Mouse (Mus musculus): Measurements from ENCODE around the gene Fkbp9.

Gene Fkbp9

DNA sequence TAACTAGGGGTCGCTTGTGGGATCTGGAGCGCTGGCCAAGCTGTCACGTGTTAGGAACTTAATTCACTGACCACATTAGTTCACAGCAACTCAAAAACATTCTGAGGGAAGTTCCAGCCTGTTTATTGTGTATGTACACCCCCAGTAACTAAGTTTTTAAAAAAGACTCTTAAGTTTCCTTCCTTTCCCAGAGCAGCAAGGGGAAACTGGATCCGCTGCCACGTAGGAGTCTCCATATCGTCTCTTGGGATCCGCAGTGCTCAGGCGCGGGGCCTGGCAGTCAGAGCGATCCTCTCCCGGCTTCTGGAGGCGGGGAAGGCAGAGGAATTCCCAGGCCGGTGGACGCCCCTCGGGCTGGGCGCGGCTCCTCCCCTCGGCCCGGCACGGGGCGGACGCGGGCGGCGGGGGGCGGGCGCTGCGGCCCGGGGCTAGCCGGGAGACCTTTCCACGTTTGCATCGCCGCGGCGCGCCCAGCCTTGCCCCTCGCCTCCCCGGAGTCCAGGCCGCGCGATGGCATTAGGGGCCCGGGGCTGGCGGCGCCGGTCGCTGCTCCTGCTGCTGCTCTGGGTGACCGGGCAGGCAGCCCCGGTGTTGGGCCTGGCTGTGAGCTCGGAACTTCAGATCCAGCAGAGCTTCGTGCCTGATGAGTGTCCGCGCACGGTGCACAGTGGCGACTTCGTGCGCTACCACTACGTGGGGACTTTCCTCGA, at the start of gene Fkbp9:
Gene Fkbp9 (plus strand): TSS at position 363 of the 710 bp plus-strand sequence.
- DNase-seq (ENCODE audit: low spot score) = peak; percentile 73

DNA sequence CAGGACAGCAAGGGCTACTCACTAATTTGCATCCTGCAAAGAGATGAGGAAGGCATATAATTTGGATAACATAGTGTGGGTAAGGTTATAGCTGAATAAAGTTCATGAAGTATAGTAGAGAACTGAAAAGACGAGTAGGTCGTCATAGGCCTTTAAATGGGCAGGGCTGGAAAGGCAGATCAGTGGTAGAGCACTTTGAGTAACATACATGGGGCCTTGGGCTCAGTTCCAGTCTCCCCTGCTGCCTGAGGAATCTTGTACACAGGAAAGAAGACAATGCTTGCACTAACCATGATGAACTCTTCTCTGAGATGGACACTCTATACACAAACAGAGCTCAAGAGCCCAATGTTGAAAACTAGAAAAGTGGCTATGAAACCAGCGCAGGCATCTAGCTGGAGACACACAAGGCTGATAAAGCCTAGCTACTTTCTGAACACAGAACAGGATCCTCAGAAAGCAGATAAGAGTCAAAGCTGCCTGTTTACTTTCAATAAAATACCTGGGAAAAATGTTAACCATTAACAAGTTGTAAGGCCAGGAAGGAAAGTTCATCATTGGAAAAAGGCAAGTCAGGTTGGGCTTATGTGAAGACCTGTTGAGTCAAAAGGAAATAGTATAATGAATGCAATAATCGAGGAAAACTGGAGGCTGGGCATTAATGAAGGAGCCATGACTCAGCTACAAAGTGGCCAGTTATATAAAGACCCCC, 48.1 kb upstream of the Fkbp9 start:
- no peak for DNase-seq (ENCODE audit: low spot score)

DNA sequence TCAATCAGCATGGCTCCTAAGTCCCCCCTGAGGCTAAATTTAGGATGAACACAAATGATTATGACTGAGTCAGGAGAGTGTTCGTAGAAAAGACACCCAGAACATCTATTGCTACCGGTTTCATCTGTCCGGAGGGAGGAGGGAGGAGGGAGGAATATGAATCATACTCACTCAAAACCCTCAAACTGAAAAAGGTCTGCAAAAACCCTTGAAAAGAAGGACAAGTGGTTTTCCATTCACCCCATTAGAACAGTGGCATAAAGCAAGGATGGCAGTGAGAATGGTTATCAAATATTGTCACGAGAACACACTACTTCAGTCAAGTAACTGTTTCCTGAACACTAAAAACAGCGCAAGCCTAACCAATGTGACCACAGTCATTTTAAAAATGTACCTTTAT, 46.8 kb upstream of the Fkbp9 start:
- DNase-seq (ENCODE audit: low spot score) = no peak

DNA sequence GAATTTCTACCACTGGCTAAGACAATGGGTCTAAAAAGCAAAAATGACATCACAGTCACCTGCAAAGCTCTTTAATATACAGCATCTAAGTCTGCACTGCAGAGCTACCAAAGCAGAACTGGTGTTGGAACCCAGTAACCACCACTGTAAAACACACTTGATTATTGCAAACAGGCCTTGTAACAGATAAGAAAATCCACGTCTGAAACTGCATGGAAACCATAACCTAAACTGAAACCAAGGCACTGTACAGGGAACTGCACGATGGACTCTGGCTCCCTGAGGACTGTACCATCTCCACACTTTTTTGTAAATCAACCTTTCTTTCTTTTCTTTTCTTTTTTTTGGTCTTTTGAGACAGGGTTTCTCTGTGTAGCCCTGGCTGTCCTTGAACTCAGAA, 44.2 kb upstream of the Fkbp9 start:
- no peak for DNase-seq (ENCODE audit: low spot score)

DNA sequence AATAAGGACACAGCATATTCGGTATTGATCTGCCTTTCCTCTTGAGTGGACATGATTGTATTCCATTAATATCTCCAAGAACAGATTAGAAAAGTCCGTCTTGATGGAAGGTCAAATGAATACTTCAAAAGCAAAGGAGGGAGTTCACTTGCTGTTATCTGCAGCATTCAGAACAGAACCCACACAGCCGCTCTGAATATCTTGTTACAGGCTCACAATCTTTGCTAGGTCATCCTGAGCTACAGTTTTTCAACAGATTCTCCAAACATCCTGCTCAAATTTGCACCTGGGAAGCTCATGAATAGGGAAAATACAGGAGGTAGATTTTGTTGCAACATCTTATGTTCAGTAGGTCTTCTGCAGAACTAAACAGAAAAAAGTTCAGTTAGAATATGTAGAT, 42.5 kb upstream of the Fkbp9 start:
- no peak for DNase-seq (ENCODE audit: low spot score)

DNA sequence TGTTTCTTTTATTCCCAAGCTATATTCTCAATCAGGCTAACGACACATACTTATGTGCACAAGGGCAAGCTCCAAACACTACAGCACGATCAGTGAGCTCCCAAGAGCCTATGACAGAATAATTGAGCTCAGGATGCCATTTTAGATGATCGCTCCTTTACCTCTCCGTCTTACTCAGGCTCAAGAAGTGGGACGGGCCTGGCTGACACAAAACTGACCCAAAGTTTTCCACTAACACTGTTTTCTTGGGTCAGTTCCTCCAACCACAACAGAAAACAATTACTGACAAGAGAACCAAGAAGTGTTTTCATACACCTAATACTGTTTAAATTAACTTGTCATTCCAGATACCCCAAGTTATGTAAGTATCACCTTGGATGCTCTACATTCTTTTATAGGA, 37.0 kb upstream of the Fkbp9 start:
- no peak for DNase-seq (ENCODE audit: low spot score)

DNA sequence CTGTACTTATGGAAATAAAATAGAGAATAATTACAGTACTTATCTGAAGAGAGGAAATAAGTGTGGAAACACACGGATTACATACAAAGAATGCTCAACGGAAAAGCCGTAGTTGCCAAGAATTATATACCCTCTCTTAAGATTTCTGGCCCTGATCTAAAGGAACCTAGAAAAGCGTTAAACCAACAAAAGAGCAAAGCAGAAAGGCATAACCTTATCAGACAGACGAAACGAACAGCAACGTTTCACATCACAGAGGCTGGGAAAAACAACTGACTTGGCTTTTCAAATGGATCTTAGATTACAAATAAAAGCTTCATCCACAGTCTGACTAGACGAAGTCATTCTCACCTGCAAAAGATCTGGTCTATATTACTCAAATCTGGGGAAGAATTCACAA, 35.6 kb upstream of the Fkbp9 start:
- DNase-seq (ENCODE audit: low spot score) = no peak

DNA sequence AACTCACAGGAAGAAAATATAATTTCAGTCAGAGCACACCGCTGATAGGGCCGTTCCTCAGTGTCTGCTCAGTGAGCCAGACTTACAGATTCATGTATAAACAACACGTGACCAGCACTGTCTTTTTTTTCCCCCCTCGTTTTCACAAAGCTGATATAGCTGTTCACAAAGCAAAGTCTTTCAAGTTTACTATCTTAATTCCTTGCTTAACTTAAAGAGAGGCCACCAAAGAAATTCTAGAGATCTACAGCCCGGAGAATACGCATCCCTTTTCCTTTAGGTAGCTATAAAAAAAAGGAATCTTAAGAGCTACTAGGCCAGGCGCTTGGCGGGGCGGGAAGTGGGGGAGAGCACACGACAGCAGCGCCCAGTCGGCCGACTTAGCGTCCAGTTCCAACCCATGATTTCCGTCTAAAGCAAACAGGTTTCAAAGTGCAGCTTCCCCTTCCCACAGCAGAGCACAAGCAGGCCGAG, 35.2 kb upstream of the Fkbp9 start:
- DNase-seq (ENCODE audit: low spot score) = peak; percentile 11

DNA sequence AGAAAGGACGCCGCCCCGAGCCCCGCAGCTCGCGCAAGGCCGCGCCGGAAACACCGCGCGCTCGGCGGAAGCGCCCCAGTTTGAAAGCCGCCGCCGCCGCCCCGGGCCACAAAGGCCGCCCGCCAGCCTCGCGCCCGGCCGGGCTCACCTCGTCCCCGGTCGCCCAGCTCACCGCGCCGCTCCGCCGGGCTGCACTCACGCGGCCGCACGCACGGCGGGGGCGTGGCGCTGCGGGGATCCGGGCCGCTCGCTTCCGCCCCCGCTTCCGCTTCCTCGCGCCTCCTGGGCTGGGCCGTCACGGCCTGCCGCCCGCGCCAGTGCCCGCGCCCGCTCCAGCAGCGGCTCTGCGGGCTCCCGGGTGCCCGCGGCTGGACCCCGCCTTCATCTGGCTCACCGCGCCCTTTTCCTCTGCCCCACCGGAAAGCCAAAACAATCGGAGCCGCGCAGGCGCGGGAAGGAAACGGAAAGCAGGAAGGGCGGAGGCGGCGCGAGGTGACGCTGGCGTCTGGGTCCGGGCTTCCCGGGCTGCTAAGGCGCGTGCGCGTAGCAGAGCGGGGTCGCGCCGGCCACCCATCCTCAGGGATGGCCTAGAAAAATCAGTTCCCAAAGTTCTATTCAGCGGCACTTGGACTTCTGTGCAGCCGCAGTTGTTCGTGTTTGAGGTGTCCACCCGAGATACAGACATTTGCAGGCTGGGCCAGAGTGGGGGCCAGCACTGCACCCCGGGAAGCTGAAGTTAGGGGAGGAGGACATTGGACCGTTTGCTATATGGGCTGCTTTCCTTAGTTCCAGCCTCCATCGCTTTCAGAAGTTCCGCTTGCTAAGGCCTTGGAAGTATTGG, 34.3 kb upstream of the Fkbp9 start, which contains the start of gene Kbtbd2:
Gene Kbtbd2 (minus strand): TSS at position 503 of the 841 bp plus-strand sequence.
- peak; percentile 89 for DNase-seq (ENCODE audit: low spot score)

DNA sequence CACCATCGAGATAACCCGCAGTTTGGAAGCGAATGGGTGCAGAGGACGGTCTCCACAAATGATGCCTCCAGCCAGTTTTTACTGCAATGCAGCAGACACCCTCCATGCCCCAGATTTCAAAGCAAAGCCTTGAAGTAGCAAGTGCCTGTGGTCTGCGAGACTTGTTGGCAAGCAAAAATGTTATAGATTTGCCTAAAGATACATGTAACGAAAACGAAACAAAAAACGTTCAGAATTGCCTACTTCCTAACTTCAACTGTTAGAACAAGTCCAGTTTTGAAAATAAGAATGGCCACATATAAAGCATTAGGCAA, 33.8 kb upstream of the Fkbp9 start:
- no peak for DNase-seq (ENCODE audit: low spot score)

DNA sequence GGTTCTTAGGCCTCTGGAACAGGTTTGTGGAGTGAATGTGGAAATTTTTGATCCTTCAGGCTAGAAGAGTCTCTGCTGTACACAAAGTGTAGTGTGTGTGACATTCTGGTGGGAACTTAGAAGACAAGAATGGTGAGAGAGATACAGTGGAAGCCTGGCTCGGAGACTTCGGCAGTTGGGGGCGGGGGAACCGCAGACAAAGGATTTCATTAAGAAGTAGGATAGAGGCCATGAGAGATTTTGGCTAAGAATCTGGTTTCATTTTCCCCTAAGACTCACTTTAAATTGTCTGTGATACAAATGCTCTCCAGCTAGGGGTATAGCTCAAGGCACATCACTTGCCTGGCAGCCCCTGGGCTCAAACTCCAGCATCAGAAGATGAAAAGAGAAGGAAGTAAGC, 26.8 kb upstream of the Fkbp9 start:
- DNase-seq (ENCODE audit: low spot score) = no peak

DNA sequence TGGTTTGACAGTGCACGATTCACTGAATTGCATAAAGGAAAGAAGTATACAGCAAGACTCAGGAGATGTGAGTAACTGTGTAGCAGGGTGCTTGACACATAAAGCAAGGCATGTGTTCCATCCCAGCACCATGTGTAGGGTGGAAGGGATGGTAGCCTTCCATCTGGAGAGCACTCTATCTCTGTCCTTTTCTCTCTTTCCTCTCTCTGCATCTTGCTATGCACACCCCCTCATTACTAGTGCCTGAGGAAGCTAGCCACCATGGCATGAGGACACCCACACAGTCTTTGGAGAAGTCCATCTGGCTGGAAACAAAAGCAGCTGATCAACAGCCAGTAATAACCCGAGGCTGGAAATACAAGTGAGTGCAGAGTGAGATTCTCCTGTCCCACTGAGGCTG, 25.7 kb upstream of the Fkbp9 start:
- DNase-seq (ENCODE audit: low spot score) = no peak

DNA sequence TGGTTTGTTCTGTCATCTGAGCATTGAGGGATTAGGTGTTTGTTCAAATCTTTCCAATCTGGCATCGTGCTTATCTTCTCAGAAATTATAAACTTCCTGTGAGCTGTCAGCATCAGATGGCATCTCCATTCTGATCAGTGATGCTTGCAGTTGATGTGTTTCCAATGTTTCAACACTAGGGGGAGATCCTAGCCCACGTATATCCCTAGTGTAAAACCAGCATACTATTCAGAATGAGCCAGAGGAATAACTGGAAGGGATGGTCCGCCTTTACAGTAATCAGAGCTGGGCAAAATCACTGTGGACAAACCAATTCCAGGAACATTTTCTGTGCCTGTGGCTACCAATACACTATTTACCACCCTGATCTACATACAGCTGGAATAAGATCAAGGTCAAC, 23.2 kb upstream of the Fkbp9 start:
- DNase-seq (ENCODE audit: low spot score) = peak; percentile 30

DNA sequence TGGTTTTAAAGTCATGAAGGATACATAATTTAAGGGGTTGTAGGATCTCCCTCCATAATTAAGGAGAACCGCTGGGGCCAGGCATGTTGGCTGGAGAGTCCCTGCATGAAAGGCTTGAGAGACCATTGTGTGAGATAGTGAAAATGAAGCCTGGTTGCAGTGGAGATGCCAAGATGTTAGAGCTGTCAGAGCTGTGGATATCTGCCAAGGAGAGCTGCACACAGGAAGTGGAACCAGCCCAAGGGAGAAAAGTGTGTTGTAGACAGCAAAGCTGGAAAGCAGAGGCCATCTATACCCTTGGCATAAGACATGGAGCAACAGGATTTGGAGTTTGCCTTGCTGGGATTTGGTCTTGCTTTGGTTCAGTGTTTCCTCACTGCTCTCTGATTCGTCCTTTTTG, 18.5 kb upstream of the Fkbp9 start:
- no peak for DNase-seq (ENCODE audit: low spot score)

DNA sequence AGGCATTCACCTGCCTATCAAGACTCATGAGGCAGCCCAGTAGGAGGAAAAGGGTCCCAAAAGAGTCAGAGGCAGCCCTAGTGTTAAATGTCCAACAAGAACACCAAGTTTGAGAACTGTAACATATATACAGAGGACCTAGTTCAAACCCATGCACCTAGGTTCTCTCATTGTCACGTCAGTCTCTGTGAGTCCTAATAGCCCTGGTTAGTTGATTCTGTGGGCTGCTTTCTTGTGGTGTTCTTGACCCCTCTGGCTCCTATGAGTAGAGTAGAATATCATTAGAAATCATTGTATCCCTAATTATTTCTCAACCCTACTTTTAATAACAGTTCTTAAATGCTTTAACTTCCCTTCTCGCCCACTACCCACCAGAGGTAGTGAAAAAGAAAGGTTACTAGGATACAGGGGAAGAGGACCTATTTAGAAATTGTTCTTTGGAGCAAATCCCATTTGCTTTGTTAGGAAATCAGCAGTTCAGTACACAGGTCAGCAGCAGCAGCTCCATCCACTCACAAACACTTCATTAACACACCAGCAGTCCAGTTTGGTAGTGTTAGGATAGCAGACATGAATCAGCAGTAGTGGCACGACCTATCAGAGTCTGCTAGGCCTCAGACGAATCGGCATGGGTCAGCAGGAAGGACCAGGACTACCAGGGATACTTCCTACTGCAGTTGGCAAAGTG, 13.3 kb upstream of the Fkbp9 start:
- no peak for DNase-seq (ENCODE audit: low spot score)

DNA sequence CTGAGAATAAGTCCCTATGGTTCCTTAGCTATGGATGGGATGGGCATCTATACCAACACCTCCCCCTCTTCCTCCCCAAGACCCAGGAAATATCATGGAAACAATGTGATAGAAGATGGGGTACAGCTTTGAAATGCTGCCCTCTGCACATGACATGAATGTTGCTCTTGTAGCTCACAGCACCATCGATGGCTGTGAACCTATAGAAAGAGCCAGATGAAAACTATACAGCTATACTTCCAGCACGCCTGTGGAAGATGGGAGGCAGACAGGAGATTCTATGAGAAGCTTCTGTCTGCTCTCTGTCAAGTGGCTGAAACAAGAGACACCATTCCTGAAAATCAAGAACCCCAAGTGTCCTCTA, 12.8 kb upstream of the Fkbp9 start:
- no peak for DNase-seq (ENCODE audit: low spot score)

DNA sequence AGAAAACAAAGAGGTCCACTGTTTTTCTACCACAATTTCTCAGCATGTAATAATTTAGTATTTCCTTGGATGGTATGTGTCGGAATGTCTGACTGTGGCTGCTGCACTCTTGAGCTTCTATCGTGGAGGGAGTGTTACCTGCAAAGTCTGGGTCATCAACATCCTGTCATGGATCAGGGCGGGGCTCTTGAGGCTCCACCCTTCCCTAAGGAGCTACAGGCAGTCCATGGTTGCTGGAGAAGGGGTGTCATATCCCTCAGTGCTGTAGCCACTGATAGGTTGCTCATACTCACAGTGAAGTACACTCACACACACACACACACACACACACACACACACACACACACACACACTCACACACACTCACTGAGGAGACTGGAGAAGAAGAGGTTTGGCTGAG, 6.2 kb upstream of the Fkbp9 start:
- no peak for DNase-seq (ENCODE audit: low spot score)

DNA sequence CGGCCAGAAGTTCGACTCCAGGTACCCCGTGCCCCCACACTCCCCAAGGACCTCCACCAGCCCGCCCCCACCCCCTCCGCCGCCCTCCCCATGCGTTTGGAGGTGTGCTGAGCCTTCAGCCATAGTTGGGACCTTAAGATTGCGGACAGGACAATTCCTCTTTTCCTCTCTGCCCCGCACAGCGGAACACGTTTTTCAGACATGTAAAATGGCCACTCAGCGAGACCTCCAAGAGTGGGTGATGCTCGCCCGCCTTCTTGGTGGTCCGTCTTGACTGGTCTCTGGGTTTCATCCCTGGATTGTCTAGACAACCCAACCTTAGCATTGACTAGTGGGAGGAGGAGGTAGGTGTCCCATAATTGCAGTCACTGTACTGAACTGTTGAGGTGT, 543 bp downstream of the Fkbp9 start:
- peak; percentile 11 for DNase-seq (ENCODE audit: low spot score)

DNA sequence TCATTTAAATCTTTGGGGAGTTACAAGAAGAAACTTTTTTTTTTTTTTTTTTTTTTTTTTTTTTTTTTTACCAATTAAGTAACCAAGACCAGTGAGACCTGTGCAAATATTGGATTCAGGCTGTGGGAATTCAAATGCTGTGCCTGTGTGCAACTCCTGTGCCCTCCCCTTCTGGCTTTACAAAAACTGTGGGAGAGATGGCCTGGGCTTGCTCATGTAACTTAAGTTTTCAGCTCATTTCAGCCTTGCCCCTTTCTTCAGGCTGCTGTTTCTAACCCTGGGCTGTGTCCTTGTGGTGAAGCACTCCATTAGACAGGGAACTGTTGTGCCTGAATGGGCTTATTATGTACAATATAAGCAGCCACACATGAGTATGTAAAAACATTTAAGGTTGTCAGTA, 971 bp downstream of the Fkbp9 start:
- DNase-seq (ENCODE audit: low spot score) = no peak

DNA sequence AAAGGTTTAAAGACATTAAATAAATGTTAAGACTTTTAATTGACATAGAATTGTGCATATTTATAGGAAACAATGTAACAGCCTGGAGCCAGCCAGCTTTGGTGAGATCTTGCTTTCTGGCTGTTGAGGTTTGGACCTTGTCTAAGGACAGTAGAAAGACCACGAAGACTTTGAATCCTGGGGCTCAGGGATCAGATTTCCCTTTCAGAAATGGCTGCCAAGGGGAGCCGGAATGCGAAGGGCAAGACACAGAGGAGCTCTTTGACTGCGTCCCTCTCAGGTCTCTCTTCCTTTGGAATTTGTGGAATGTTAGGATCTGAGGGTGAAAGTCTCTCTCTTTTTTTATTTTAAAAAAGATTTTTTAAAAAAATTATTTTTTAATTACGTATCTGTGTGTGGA, 2.9 kb downstream of the Fkbp9 start:
- no peak for DNase-seq (ENCODE audit: low spot score)

DNA sequence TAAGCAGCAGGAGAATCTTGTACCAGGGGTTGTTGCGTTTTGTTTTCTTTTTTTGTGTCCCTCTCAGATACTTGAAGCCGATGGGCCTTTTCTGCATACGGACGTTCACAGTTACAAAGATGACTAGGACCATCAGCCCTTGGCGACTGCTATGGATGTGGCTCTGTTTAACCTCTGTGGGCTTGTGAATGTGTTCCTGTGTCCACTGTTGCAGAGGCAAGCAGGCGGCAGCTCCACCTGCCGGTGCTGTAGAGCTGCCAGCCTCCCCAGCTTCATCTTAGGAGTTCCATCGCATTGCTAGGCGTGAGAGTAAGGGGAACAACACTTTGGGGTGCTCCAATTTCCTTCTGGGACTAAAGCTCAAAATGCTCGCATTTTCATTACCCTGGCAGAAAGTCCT, 3.7 kb downstream of the Fkbp9 start:
- DNase-seq (ENCODE audit: low spot score) = no peak

DNA sequence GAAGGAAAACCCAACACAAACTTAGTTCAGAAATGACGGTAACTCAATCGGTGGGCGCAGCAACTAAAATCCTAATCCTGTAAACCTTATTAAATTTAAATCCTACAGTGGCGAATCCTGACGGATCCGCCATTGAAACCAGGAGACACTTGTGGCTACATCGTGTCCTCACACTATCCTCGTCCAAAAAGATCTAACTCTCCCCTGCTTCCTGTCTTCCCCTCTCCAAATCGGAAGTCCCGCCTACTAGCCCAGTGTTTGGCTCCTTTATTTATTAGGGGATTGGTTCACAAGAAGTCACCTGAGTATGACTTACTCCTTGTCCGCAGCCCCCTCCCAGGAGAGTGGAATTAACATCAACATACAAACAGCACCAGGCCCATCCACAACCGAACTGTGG, 5.3 kb downstream of the Fkbp9 start:
- no peak for DNase-seq (ENCODE audit: low spot score)

DNA sequence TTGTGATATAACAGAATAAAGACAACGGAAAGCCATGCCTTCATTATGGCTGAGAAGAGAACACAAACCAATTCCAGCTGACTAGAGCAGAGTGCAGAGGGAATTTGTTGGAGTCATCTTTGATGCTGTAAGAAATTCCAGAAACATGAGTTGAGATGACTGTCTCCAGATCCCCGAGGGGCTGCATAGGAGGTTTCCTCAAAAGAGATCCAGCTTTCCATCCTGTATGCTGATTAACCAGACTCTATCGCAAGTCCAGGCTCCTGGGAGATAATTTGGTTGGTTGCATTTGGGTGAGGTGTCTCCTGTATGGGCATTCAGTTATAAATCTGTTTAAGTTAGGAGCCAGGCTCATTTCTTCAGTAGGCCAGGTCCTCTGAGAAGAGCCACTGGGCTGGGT, 5.8 kb downstream of the Fkbp9 start:
- DNase-seq (ENCODE audit: low spot score) = no peak

All from ovary, postnatal 14 days (tissue).